Mouse (Mus musculus) heart, postnatal 14 days (tissue): ENCODE measurements around the gene Mcm7. TPM values are rescaled to one million over a fixed set of nuclear protein-coding genes. Genes with fewer than 3 reads are reported as not detected.

Source experiments
- DNase-seq, 2 experiments: peaks; one replicate each; pipeline ENCODE4 v3.0.0; 2021 to 2022
- intact Hi-C: fragments of 180-260 bp; cut with DNase I; formaldehyde crosslinking; loops from one replicate; pipeline ENCODE4 v1.15.1; 2025
- microRNA-seq, 2 experiments: library from miRNA; unstranded; fragments of <30 nt; microRNA quantifications; one replicate each; pipeline ENCODE4 v1.2.0; 2021 to 2022
- total RNA-seq, 2 experiments: library from RNA; stranded (reverse); gene quantifications; 2 replicates each; pipeline ENCODE4 v1.2.3; 2021

The Mcm7 gene
- total RNA-seq, 2 experiments from 2014 or later = 13.0 to 19.2 TPM

DNA sequence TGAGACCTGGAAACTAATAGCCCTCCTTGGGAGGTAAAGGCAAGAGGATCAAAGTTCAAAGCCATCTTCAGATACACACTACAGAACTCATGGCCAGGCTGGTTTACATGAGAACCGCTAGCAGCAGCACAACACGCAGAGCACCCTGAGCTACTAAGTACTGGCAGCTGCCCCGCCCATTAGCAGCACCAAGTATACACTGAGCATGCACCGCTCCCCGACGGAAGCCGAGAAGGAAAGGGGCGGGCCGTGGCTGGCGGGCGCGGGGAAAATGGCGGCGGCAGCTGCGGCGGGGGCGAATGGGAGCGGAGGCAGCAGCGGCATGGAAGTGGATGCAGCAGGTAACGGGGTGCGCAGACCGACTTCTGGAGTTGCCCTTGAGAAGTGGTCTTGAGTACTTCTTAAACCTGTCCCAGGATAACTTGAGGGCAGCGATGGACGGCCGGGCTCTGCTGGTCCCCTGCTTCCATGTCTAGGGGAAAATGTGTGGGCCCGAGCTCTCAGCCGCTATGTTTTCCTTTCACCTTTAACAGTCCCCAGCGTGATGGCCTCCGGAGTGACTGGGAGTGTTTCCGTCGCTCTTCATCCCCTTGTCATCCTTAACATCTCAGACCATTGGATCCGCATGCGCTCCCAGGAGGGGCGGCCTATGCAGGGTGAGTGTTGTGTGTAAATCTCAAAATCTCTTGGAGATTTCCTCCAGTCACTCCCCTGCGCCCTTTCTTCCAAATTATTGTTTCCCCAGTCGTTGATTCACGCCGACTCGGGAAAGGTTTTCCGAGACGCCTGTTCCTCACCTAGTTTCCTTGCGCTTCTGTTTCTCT is 11.2 kb downstream of the Mcm7 start, which contains the start of gene Cops6:
Gene Cops6, plus strand, starts transcription at position 230 of the 824 bp plus-strand sequence.
- DNase-seq = peak; percentile 93 to 97
- intact Hi-C loops = no loop called here

DNA sequence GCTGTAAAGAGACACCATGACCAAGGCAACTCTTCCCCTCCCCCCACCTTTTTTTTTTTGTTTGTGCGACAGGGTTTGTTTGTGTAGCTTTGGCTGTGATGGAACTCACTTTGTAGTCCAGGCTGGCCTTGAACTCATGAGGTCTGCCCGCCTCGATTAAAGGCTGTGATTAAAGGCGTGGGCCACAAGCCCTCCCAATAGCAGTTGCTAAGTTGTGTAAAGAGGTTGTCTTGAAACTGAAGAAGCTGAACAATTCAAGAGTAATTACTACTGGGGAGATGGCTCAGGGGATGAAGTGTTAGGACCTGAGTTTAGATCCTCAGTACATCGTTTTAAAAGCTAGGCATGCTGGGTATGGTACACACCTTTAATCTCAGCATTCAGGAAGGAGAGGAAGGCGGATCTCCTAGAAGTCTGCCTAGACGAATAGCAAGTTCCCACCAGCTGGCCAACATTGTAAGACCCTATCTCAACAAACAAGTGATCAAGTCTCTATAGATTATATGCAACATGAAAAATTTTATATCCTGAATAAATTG is 11.9 kb downstream of the Mcm7 start:
- no peak for DNase-seq
- intact Hi-C loops = no loop called here

DNA sequence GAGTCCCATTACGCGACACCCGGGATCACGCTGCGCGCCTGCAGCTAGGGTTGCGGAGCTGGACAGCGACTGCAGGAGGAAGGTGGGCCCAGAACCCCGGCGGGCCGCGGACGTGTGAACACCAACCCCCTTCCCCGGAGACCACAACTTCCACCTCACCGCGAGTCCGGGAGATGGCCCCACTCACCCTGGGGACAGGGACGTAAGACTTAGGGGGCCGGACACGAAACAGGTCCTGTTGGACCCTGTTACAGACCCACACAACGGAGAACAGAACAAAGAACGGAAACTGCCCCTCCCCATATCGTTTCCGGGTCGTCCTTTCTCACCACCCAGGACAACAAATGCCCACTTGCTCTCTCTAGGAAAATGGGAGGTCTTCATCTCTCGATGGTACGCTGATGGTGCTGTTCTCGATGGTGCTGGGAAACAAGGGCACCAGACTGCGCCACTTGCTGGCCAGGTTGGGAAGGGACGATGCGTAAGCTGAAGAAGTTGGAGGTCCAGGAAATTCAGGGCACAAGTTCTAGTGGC is 16.7 kb downstream of the Mcm7 start, which contains the start of gene Zfp113:
Gene Zfp113, minus strand, starts transcription at position 302 of the 534 bp plus-strand sequence.
- DNase-seq = peak; percentile 83 to 87
- intact Hi-C loops = loop anchor here (5.0 to 10.0 kb wide), 2 partner anchors 268 to 371 kb away; partner anchors contain the start of genes Mepce and Zcwpw1

DNA sequence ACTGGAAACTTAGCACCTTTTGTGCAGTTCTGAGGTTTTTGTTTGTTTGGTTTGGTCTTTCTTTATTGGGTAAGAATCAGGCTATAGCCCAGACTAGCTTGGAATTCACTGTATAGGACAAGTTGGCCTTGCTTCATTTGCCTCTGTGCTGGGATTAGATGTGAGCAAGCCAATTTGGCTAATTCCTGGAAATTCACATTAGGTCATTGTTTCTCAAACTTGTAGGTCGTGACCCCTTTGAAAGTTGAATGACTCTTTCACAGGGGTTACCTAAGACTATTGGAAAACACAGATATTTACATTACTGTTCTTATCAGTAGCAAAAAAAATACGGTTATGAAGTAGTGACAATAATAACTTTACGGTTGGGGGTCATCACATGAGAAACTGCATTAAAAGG is 17.8 kb downstream of the Mcm7 start:
- DNase-seq = no peak
- intact Hi-C loops = loop anchor here (10.0 kb wide), 1 partner anchor 370 kb away; the partner anchor contains the start of genes Mepce and Zcwpw1

DNA sequence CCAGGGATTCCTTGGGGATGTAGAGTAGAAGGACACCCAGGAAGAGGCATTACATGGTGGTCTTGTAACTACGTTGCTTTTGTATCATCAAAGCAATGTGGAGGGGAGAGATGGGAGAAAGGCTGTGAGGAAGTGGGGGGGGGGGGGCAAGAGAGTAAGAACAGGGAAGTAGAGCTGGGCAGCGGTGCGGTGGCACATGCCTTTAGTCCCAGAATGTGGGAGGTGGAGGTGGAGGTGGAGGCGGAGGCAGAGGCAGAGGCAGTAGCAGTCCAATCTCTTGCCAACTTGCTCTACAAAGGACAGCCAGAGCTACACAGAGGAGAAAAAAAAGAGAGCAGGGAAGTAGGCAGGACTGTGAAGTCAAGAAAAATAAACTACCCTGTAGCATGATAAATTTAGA is 33.6 kb downstream of the Mcm7 start:
- intact Hi-C loops = loop anchor here (2.0 to 10.0 kb wide), 2 partner anchors 252 to 344 kb away; no protein-coding TSS in a partner anchor

DNA sequence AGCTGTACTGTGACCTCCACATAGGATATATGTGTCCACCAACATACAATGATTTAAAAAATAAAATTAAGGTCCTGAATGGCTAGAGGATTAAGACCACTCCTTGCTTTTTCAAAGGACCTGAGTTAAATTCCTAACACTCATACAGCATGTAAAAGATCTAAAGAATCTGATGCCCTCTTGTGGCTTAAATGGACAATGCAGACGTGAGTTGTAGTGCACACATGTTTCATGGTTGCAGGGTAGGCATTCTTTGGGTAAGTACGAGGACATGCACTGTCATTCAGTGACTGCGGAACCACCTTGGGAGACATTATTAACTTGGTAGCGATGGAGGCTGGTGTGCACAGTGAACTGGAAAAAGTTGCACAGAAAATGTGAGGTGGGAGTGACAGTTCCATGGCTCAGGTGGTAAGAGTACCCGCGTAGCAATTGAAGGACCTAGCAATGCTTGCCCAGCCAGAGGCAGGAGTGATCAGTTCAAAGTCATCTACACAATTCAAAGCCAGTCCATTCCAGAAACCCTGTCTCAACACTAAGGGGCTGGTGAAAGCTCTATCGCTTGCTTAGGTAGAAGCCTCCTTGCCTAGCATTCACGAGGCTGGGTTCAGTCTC is 34.2 kb downstream of the Mcm7 start:
- intact Hi-C loops = loop anchor here (2.0 to 10.0 kb wide), 2 partner anchors 251 to 343 kb away; no protein-coding TSS in a partner anchor
- peak; percentile 4 to 51 for DNase-seq

More for the DNA sequence above, 33.6 kb downstream of the Mcm7 start:
- no peak for DNase-seq

DNA sequence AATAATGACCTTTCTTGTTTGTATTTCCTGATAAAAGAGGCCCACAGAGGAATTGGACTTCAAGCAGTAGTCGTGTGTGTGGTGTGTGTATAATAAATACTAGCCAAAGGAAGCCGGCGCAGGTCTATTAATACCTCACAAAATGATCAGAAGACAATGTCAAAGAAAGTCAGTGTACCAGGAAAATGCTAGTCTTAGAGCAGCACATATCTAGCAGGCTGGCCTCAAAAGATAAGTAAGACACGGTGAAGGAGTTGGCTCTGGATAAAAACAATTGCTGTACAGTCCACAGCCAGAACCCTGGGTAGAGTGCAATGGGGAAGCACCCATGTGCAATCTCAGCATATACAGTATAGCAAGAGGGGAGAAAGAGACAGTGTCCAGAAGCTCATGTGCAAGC is 35.0 kb downstream of the Mcm7 start:
- DNase-seq = no peak
- intact Hi-C loops = loop anchor here (10.0 kb wide), 1 partner anchor 342 kb away; no protein-coding TSS in a partner anchor

DNA sequence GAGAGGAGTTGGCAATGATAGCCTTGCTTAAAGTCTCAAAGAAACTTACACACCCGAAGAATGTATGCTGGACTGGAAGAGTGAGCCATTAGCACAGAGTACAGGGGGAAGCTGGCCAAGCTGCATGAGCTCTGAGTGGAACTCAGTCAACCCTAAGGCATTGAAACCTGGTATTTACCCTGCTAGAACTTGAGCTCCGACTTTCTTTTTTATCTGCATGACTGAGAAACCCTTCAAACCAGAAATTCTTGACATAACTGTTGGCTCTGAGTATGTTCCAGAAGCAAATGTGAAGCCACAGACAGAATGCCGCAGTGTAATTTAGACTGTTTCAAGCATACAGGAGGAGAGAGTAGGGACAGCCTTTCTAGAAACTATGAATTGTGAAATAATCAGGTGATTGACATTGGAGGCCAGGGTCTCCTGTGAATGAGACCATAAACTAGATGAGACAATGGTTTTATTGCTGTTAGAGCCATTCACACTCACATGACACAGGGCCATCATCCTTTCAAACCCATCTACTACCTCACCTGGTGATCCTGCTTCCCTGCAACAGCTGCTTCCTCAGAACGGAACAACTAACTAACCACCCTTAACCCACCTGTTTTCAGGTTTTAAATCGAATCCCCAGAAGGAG is 39.7 kb downstream of the Mcm7 start:
- intact Hi-C loops = loop anchor here (10.0 kb wide), 1 partner anchor 338 kb away; no protein-coding TSS in a partner anchor
- DNase-seq = no peak

DNA sequence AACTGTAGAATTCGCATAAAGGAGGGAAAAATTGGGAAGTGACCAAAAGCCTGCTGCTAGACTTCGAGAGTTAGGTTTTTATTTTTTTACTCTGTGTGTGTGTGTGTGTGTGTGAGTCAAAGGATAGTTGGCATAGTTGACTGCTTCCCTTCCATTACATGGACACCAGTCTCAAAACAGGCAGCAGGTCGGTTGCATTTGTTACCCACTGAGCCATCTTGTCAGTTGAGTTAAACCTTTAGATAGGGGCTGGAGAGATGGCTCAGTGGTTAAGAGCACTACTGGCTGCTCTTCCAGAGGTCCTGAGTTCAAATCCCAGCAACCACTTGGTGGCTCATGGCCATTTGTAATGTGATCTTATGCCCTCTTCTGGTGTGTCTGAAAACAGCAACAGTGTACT is 54.2 kb downstream of the Mcm7 start:
- no peak for DNase-seq
- intact Hi-C loops = no loop called here

DNA sequence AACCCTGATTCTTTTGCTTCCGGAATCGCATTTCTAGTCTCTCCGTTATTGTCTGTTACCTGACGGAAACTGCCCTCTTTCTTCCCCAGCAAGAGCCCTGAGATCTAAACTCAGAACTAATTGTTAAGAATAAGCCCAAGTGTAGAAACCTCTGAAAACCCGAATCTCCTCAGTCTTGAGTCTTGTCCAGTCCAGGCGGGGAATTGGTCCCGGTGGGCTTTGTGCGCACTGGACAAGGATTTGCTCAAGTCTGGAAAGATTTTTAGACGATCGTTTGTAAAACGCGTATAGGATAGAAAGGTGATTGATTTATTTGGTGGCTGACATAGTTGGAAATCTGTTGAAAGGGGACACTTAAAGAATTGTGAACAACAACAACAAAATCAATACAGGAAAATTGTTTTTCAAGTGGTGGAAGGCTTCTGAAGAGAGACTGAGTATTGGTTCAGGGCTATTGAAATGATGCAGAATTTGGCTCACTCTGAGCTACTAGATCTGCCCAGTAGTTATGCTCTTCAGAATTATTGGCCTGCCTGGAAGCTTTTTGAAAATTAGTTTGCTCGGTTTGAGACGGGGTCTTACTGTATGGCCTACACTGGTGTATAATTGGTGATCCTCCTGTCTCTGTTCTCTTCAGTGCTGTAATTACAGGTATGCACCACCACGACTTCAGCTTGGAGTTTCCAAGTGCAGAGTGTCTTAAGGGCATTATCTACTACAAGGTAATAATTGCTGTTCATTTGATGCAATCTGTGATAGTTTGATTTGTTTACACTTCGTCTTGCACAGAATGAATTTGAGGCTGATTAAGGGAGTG is 54.8 kb downstream of the Mcm7 start:
- intact Hi-C loops = no loop called here
- DNase-seq = no peak

DNA sequence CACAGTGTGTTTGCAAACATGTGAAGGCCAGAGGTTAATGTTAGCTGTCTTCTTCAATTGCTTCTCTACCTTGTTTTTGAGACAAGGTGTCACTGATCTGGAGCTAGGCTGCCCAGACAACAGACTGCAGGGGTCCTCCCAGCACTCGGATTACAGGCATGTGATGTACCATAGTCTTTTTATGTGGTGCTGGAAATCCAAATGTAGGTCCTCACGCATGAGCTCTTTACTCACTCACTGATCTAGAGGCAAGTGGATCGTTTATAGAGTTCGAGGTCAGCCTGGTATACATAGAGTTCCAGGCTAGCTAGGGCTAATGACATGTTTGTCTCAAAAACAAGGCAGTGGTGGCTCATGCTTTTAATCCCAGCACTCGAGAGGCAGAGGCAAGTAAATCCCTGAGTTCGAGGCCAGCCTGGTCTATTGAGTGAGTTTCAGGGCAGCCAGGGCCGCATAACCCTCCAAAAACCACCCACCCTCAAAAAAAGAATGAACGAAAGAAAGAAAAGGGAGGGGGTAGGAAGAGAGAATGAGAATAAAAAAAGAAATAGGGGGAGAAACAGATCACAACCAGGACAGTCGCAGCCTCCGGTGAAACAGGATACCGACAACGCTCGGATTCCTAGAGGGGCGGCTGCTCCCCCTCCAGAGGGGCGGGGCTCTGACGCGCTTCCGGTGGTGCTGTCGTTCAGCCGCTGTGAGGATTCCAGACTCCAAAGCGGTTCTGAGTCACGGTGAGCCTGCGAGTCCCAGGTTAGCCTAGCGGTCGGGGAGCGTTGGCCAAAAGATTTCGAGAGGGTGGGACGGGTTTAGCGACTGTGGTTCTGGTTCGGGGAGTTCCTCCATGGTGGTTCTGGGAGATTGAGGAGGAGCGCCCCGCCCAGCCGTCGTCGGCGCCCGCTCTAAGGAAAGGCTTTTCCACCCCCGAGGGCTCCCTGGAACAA is 55.7 kb downstream of the Mcm7 start, which contains the start of gene Zscan21:
Gene Zscan21, plus strand, starts transcription at position 649 of the 944 bp plus-strand sequence.
- peak; percentile 90 to 93 for DNase-seq
- intact Hi-C loops = no loop called here

Small RNA genes lying within 50 kb of the gene (microRNA-seq; reads per million reads assigned to microRNA genes)
- gene Mir106b (715 to 1,977 reads per million in 2 experiments), gene Mir25 (66.6 to 641 reads per million in 2 experiments), gene Mir93 (2,259 to 8,351 reads per million in 2 experiments)

Other genes with a start within 250 kb of the Mcm7 start
- gene Gjc3, start 209.3 kb downstream of the Mcm7 start, total RNA-seq = under 1 TPM; 0.26 to 0.27 TPM
- gene Azgp1, start 190.9 kb downstream of the Mcm7 start, total RNA-seq = not detected
- gene Smok3a, start 151.2 kb downstream of the Mcm7 start, total RNA-seq = not detected
- gene Smok3b, start 151.0 kb downstream of the Mcm7 start, total RNA-seq = not detected
- gene Smok3c, start 119.2 kb downstream of the Mcm7 start, total RNA-seq = not detected
- 10 to 100 TPM; 17.8 to 18.0 TPM for gene Zkscan1, start 87.3 kb downstream of the Mcm7 start, total RNA-seq
- gene Zscan21, start 55.5 kb downstream of the Mcm7 start, total RNA-seq = 10 to 100 TPM; 13.7 to 14.2 TPM
- 10 to 100 TPM in 1 of 2 experiments, 1 to 10 TPM in 1; 8.0 to 10.9 TPM for gene Zfp113, start 16.7 kb downstream of the Mcm7 start, total RNA-seq
- gene Cops6, start 11.4 kb downstream of the Mcm7 start, total RNA-seq = 100 to 1,000 TPM; 124 TPM
- 10 to 100 TPM in 1 of 2 experiments, 1 to 10 TPM in 1; 9.2 to 10.9 TPM for gene Ap4m1, start 420 bp downstream of the Mcm7 start, total RNA-seq
- 10 to 100 TPM; 25.3 to 28.4 TPM for gene Taf6, start 15.0 kb upstream of the Mcm7 start, total RNA-seq
- 1 to 10 TPM; 6.8 to 7.1 TPM for gene Cnpy4, start 15.1 kb upstream of the Mcm7 start, total RNA-seq
- gene Mblac1, start 21.9 kb upstream of the Mcm7 start, total RNA-seq = 1 to 10 TPM; 2.7 to 3.2 TPM
- gene Nxpe5, start 53.5 kb upstream of the Mcm7 start, total RNA-seq = under 1 TPM; 0.71 to 0.98 TPM
- 10 to 100 TPM; 59.2 to 63.4 TPM for gene Lamtor4, start 83.1 kb upstream of the Mcm7 start, total RNA-seq
- 1 to 10 TPM; 4.1 to 5.2 TPM for gene BC037034, start 91.6 kb upstream of the Mcm7 start, total RNA-seq
- under 1 TPM; 0.38 to 0.41 TPM for gene Gal3st4, start 100.4 kb upstream of the Mcm7 start, total RNA-seq
- under 1 TPM in 1 of 2 experiments, not detected in 1; 0.05 TPM for gene Gm43720, start 107.5 kb upstream of the Mcm7 start, total RNA-seq
- under 1 TPM; 0.26 to 0.51 TPM for gene Gpc2, start 107.6 kb upstream of the Mcm7 start, total RNA-seq
- gene Stag3, start 107.8 kb upstream of the Mcm7 start, total RNA-seq = under 1 TPM; 0.14 to 0.34 TPM
- under 1 TPM in 1 of 2 experiments, not detected in 1; 0.27 TPM for gene Pvrig, start 169.5 kb upstream of the Mcm7 start, total RNA-seq